27 mouse cellular contexts compared by ENCODE assay signal in the genomic region with DNA sequence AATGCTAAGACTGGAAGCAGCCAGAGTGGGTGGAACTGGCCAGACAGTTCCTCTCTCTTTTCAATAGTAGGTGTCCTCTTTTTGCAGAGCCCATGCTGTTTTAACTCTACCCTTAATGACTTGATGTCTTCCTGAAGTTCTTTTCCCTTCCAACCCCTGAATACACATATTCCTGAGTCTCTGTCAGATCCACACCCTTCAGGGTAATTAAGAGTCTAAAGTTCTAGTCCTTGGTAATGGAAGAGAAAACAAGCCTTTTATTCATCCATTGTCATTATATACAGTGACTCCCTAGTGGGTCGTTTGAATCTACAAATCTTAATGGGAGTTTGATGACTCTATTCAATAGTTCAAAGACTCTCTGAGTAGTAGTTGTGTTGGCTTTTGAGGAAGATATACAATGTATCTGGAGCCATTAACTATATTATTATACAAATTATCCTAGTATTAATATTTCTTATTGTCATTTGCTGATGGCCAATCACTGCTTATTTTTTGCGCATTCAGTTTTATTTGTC.
"Had no signal": no experiment of that assay in that cellular context is flagged by ENCODE, and none has a peak within 500 bp of the region (broad histone marks: within the 10 kb centered on the region; RNA-seq: fewer than 3 reads in every experiment).

No protein-coding gene starts in this region.

- H3K4me2 ChIP-seq: heart, embryonic 11.5 days; heart, embryonic 13.5 days; heart, embryonic 15.5 days; hindbrain, embryonic 12.5 days; hindbrain, embryonic 14.5 days; intestine, embryonic 15.5 days; limb, embryonic 13.5 days; limb, embryonic 15.5 days; liver, embryonic 12.5 days had no signal

- H3K27ac ChIP-seq: heart, adult 2 months; heart, embryonic 13.5 days; heart, embryonic 15.5 days; hindbrain, embryonic 12.5 days; hindbrain, embryonic 14.5 days; intestine, embryonic 15.5 days; limb, embryonic 13.5 days; limb, embryonic 15.5 days; liver, embryonic 12.5 days; liver, embryonic 14.5 days had no signal

- H3K9me3 ChIP-seq: heart, embryonic 13.5 days; heart, embryonic 15.5 days; hindbrain, embryonic 12.5 days; intestine, embryonic 15.5 days; limb, embryonic 13.5 days; limb, embryonic 15.5 days; liver, embryonic 12.5 days had no signal

- H3K27me3 ChIP-seq: heart, embryonic 13.5 days; heart, embryonic 15.5 days; hindbrain, embryonic 12.5 days; intestine, embryonic 15.5 days; limb, embryonic 13.5 days; limb, embryonic 15.5 days; liver, embryonic 12.5 days had no signal

- H3K4me3 ChIP-seq: heart, adult 2 months; heart, embryonic 13.5 days; heart, embryonic 15.5 days; hindbrain, embryonic 12.5 days; intestine, embryonic 15.5 days; limb, embryonic 13.5 days; limb, embryonic 15.5 days; liver, embryonic 12.5 days had no signal

- H3K9ac ChIP-seq: heart, embryonic 13.5 days; heart, embryonic 15.5 days; hindbrain, embryonic 12.5 days; hindbrain, embryonic 14.5 days; intestine, embryonic 15.5 days; limb, embryonic 13.5 days; limb, embryonic 15.5 days; liver, embryonic 12.5 days; liver, embryonic 14.5 days had no signal

- H3K36me3 ChIP-seq: heart, embryonic 13.5 days; heart, embryonic 15.5 days; hindbrain, embryonic 12.5 days; intestine, embryonic 15.5 days; limb, embryonic 13.5 days; limb, embryonic 15.5 days; liver, embryonic 12.5 days had no signal

- H3K4me1 ChIP-seq: heart, embryonic 13.5 days; heart, embryonic 15.5 days; hindbrain, embryonic 12.5 days; intestine, embryonic 15.5 days; limb, embryonic 13.5 days; limb, embryonic 15.5 days; liver, embryonic 12.5 days had no signal

- ATAC-seq: hindbrain, embryonic 16.5 days; inflammation-experienced regulatory T-cells, adult 6 months; intestine, embryonic 15.5 days; intestine, postnatal 0 days; liver, embryonic 12.5 days had no signal

- DNase-seq: gastrocnemius, postnatal 14 days; gastrocnemius, postnatal 36 days; heart, adult 11 months; heart, adult 2 months; heart, postnatal 14 days; heart, postnatal 36 days; kidney, adult 18-20 months; kidney, adult 8-10 months; kidney, postnatal 10 days; kidney, postnatal 25 days; kidney, postnatal 4 days; layer of hippocampus, adult 9-11 months; layer of hippocampus, postnatal 36 days; left cerebral cortex, postnatal 4 days had no signal
